Mouse (Mus musculus) lung, postnatal 14 days (tissue): ENCODE measurements at regions not wholly inside any gene's neighbourhood (a gene's known extent, or its start where the extent isn't known, plus 50 kb on each side); places are given as distances from the start of the nearest gene placed in this dataset.
A peak's percentile ranks its signal among the peaks of the same experiment; 100 is the strongest.
"Not testable (repeated sequence)": the region's sequence is repeated elsewhere in the genome, so short reads cannot be mapped to it uniquely, and the experiment has no call there.

Source experiments
- DNase-seq: peaks from one replicate; pipeline ENCODE4 v3.0.0; 2021

GRCm38 (mm10) chr13:19300320-19301011 lies 95.1 kb downstream of the Stard3nl start:
- not testable (repeated sequence) for DNase-seq

GRCm38 (mm10) chr13:19296325-19296724 lies 99.3 kb downstream of the Stard3nl start:
- no peak for DNase-seq

- DNase-seq = no peak
These were observed 102.6 kb downstream of the Stard3nl start for GRCm38 (mm10) chr13:19293041-19293440.

- DNase-seq = no peak
These were observed 112.4 kb downstream of the Stard3nl start for GRCm38 (mm10) chr13:19283161-19283560.

- DNase-seq = not testable (repeated sequence)
These were observed 122.9 kb downstream of the Stard3nl start for GRCm38 (mm10) chr13:19272548-19273295.

- not testable (repeated sequence) for DNase-seq
These were observed 130.6 kb downstream of the Stard3nl start for GRCm38 (mm10) chr13:19264996-19265395.

- DNase-seq = not testable (repeated sequence)
These were observed 149.0 kb downstream of the Stard3nl start for GRCm38 (mm10) chr13:19246558-19246957.

- not testable (repeated sequence) for DNase-seq
These were observed 153.0 kb downstream of the Stard3nl start for GRCm38 (mm10) chr13:19242580-19242979.

- peak; percentile 57 for DNase-seq
These were observed 159.3 kb downstream of the Stard3nl start for GRCm38 (mm10) chr13:19236340-19236739.

- no peak for DNase-seq
These were observed 160.8 kb downstream of the Stard3nl start for GRCm38 (mm10) chr13:19234700-19235374.

- not testable (repeated sequence) for DNase-seq
These were observed 175.6 kb downstream of the Stard3nl start for GRCm38 (mm10) chr13:19220004-19220403.

- not testable (repeated sequence) for DNase-seq
These were observed 176.1 kb downstream of the Stard3nl start for GRCm38 (mm10) chr13:19219383-19219991.

GRCm38 (mm10) chr13:19204669-19205068 lies 190.9 kb downstream of the Stard3nl start:
- no peak for DNase-seq

GRCm38 (mm10) chr13:19202320-19202719 lies 193.3 kb downstream of the Stard3nl start:
- not testable (repeated sequence) for DNase-seq
